Mouse (Mus musculus) kidney, adult 2 months (tissue): ENCODE data around the gene Uvrag. TPM values are rescaled to one million over a fixed set of nuclear protein-coding genes. Genes with fewer than 3 reads are reported as not detected.

Source experiments
- DNase-seq: peaks from one replicate; pipeline ENCODE4 v3.0.0; 2021
- H3K27ac ChIP-seq: fragments of 200-500 bp; 2 replicates; pipeline ENCODE4 v1.5.1; 2012; ENCODE audit warnings: low read depth, low read length, control low read depth, inconsistent platforms; ENCODE audit not compliant: insufficient read depth
- H3K27me3 ChIP-seq: fragments of 200-500 bp; replicated peaks from 2 replicates; pipeline ENCODE4 v1.6.1; 2012; ENCODE audit warnings: mild to moderate bottlenecking, moderate library complexity, low read length, inconsistent platforms; ENCODE audit not compliant: control insufficient read depth, insufficient read depth
- H3K36me3 ChIP-seq: fragments of 200-500 bp; 2 replicates; pipeline ENCODE4 v1.6.1; 2012; ENCODE audit warnings: mild to moderate bottlenecking, moderate library complexity, low read length, inconsistent platforms; ENCODE audit not compliant: control insufficient read depth, insufficient read depth
- H3K4me1 ChIP-seq: fragments of 200-500 bp; 2 replicates; pipeline ENCODE4 v1.6.1; 2011; ENCODE audit warnings: low read length; ENCODE audit not compliant: control insufficient read depth, insufficient read depth
- H3K4me3 ChIP-seq: fragments of 200-500 bp; 2 replicates; pipeline ENCODE4 v1.5.1; 2011; ENCODE audit warnings: mild to moderate bottlenecking, low read depth, low read length, control low read depth; ENCODE audit not compliant: insufficient read depth
- CTCF ChIP-seq: fragments of 200-500 bp; conservative IDR thresholded peaks from 2 replicates; pipeline ENCODE4 v1.5.1; 2011; ENCODE audit warnings: low read depth, mild to moderate bottlenecking, control low read depth, low read length, moderate library complexity, mixed read lengths; ENCODE audit not compliant: insufficient read depth, insufficient read length
- POLR2A ChIP-seq: fragments of 200-500 bp; IDR thresholded peaks from one replicate; pipeline ENCODE4 v1.6.1; 2011; ENCODE audit warnings: low read depth, low read length, control low read depth
- WGBS: fragments of 180-500 bp; shearing (Covaris S2); methylation state at CpG from one replicate; pipeline ENCODE4 v1.1.7; 2018; 5-methylcytosine and 5-hydroxymethylcytosine counted together
- polyA plus RNA-seq: library from polyadenylated mRNA; depleted of rRNA; stranded (reverse); fragments of >200 nt; gene quantifications from 2 replicates; pipeline ENCODE4 v1.2.3, GENCODE M21; 2012

The Uvrag gene
- polyA plus RNA-seq, 1 experiment, result 8.0 TPM

- no peaks in the 10 kb centered on the region for H3K4me1 ChIP-seq
- no peak for TF ChIP-seq CTCF
- TF ChIP-seq POLR2A, result no peak
- 54% methylated on average over 6 of the region's 6 CpGs for WGBS
- H3K4me3 ChIP-seq, result no peak overlapping the region
- DNase-seq, result peak; percentile 43
- H3K27me3 ChIP-seq, result no peaks in the 10 kb centered on the region
- no peaks in the 10 kb centered on the region for H3K36me3 ChIP-seq
- no peak overlapping the region for H3K27ac ChIP-seq
Measured at GRCm38 (mm10) chr7:99045525-99045924, 95.4 kb downstream of the Uvrag start.

- H3K36me3 ChIP-seq, result no peaks in the 10 kb centered on the region
- no peaks in the 10 kb centered on the region for H3K4me1 ChIP-seq
- no peak for TF ChIP-seq POLR2A
- TF ChIP-seq CTCF, result no peak
- H3K27me3 ChIP-seq, result no peaks in the 10 kb centered on the region
- DNase-seq, result no peak
- WGBS, result 81% methylated on average over 7 of the region's 7 CpGs
- H3K27ac ChIP-seq, result no peak overlapping the region
- no peak overlapping the region for H3K4me3 ChIP-seq
Measured at GRCm38 (mm10) chr7:99043923-99044322, 97.0 kb downstream of the Uvrag start.

GRCm38 (mm10) chr7:99043322-99043721 lies 97.6 kb downstream of the Uvrag start:
- 87% methylated on average over 3 of the region's 3 CpGs for WGBS
- H3K27me3 ChIP-seq, result no peaks in the 10 kb centered on the region
- TF ChIP-seq CTCF (no peak), POLR2A (no peak)
- H3K36me3 ChIP-seq, result no peaks in the 10 kb centered on the region
- no peak overlapping the region for H3K27ac ChIP-seq
- no peaks in the 10 kb centered on the region for H3K4me1 ChIP-seq
- no peak overlapping the region for H3K4me3 ChIP-seq
- DNase-seq, result no peak

- Histone ChIP-seq H3K36me3 (no peaks in the 10 kb centered on the region), H3K27me3 (no peaks in the 10 kb centered on the region), H3K27ac (no peak overlapping the region), H3K4me1 (no peaks in the 10 kb centered on the region), H3K4me3 (no peak overlapping the region)
- DNase-seq, result no peak
- no peak for TF ChIP-seq POLR2A
- TF ChIP-seq CTCF, result no peak
- 80% methylated on average over 9 of the region's 9 CpGs for WGBS
Measured at GRCm38 (mm10) chr7:99041818-99042217, 99.1 kb downstream of the Uvrag start.

- TF ChIP-seq POLR2A (no peak), CTCF (no peak)
- no peaks in the 10 kb centered on the region for H3K36me3 ChIP-seq
- H3K4me1 ChIP-seq, result no peaks in the 10 kb centered on the region
- no peak for DNase-seq
- H3K27me3 ChIP-seq, result no peaks in the 10 kb centered on the region
- no peak overlapping the region for H3K4me3 ChIP-seq
- no peak overlapping the region for H3K27ac ChIP-seq
- WGBS, result 91% methylated on average over 8 of the region's 8 CpGs
Measured at GRCm38 (mm10) chr7:99039912-99040311, 101.0 kb downstream of the Uvrag start.

GRCm38 (mm10) chr7:99036284-99036683 lies 104.7 kb downstream of the Uvrag start:
- TF ChIP-seq POLR2A (no peak), CTCF (no peak)
- no peak overlapping the region for H3K4me3 ChIP-seq
- H3K36me3 ChIP-seq, result no peaks in the 10 kb centered on the region
- 88% methylated on average over 8 of the region's 8 CpGs for WGBS
- H3K27me3 ChIP-seq, result no peaks in the 10 kb centered on the region
- H3K27ac ChIP-seq, result no peak overlapping the region
- no peak for DNase-seq
- no peaks in the 10 kb centered on the region for H3K4me1 ChIP-seq

GRCm38 (mm10) chr7:99034909-99035308 lies 106.0 kb downstream of the Uvrag start:
- 92% methylated on average over 2 of the region's 2 CpGs for WGBS

GRCm38 (mm10) chr7:99033838-99034237 lies 107.1 kb downstream of the Uvrag start:
- no peaks in the 10 kb centered on the region for H3K4me1 ChIP-seq
- H3K4me3 ChIP-seq, result no peak overlapping the region
- no peaks in the 10 kb centered on the region for H3K27me3 ChIP-seq
- no peak overlapping the region for H3K27ac ChIP-seq
- no peaks in the 10 kb centered on the region for H3K36me3 ChIP-seq
- 67% methylated on average over 5 of the region's 5 CpGs for WGBS
- TF ChIP-seq CTCF, result no peak
- TF ChIP-seq POLR2A, result no peak
- DNase-seq, result no peak

More at GRCm38 (mm10) chr7:99034909-99035308, 106.0 kb downstream of the Uvrag start:
- DNase-seq, result no peak
- H3K4me1 ChIP-seq, result no peaks in the 10 kb centered on the region
- no peaks in the 10 kb centered on the region for H3K27me3 ChIP-seq
- H3K27ac ChIP-seq, result no peak overlapping the region
- TF ChIP-seq POLR2A (no peak), CTCF (no peak)
- no peaks in the 10 kb centered on the region for H3K36me3 ChIP-seq
- no peak overlapping the region for H3K4me3 ChIP-seq
